Mouse (Mus musculus): ENCODE measurements around the gene Pex6.

DNA sequence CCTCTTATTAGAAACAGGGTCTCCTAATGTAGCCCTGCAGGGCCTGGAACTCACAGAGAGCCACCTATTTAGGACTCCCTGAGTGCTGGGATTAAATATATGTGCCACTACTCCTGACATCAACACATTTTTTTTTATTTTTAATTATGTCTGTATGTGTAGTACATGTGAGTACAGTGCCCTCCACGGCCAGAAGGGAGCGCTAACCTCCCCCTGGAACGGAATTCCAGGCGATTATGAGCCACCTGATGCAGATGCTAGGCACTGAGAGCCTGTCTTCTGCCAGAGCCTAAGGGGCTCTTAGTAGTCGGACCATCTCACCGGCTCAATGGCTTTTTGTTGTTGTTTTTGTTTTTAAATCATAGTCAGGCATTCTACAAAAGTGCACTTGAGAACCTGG is 16.8 kb downstream of the Pex6 start:
- TF ChIP-seq CTCF (IDR thresholded peaks at IDR 0.05; ENCODE audit: borderline replicate concordance, control insufficient read depth, extremely low read depth, insufficient read depth, low read length, poor library complexity) (no peak), POLR2A (IDR thresholded peaks at IDR 0.05; ENCODE audit: control insufficient read depth, extremely low read depth, insufficient read depth, low read length, poor library complexity) (no peak)

Measured in thymus, adult 2 months (tissue).